Mouse (Mus musculus) forebrain, embryonic 15.5 days (tissue): ENCODE data around the gene Nacad. TPM values are rescaled to one million over a fixed set of nuclear protein-coding genes. Genes with fewer than 3 reads are reported as not detected.
A peak's percentile ranks its signal among the peaks of the same experiment; 100 is the strongest.

Source experiments
- ATAC-seq: fragments of 200-750 bp; cut with Nextera tagmentation; replicated peaks from 2 replicates; pipeline ENCODE4 v1.8.0; 2017; ENCODE audit warnings: mild to moderate bottlenecking, moderate TSS enrichment, moderate library complexity
- H3K27ac ChIP-seq: fragments of 300-500 bp; sonication (generic); replicated peaks from 2 replicates; pipeline ENCODE4 v1.5.1; 2015; ENCODE audit warnings: mild to moderate bottlenecking, inconsistent platforms
- H3K27me3 ChIP-seq: fragments of 300-500 bp; sonication (generic); 2 replicates; pipeline ENCODE4 v1.6.1; 2015; ENCODE audit warnings: inconsistent platforms
- H3K36me3 ChIP-seq: fragments of 300-500 bp; sonication (generic); 2 replicates; pipeline ENCODE4 v1.6.1; 2015; ENCODE audit warnings: mild to moderate bottlenecking, inconsistent platforms
- H3K4me1 ChIP-seq: fragments of 300-500 bp; sonication (generic); 2 replicates; pipeline ENCODE4 v1.6.1; 2015; ENCODE audit warnings: inconsistent platforms
- H3K4me2 ChIP-seq: fragments of 300-500 bp; sonication (generic); replicated peaks from 2 replicates; pipeline ENCODE4 v1.6.1; 2015; ENCODE audit warnings: mild to moderate bottlenecking, inconsistent platforms
- H3K4me3 ChIP-seq: fragments of 300-500 bp; sonication (generic); 2 replicates; pipeline ENCODE4 v1.5.1; 2015; ENCODE audit warnings: mild to moderate bottlenecking, inconsistent platforms
- H3K9ac ChIP-seq: fragments of 300-500 bp; sonication (generic); replicated peaks from 2 replicates; pipeline ENCODE4 v1.6.1; 2015; ENCODE audit warnings: mild to moderate bottlenecking, inconsistent platforms
- H3K9me3 ChIP-seq: fragments of 300-500 bp; sonication (generic); 2 replicates; pipeline ENCODE4 v1.6.1; 2016; ENCODE audit warnings: inconsistent platforms
- WGBS: fragments of 180-500 bp; shearing (Covaris S2); methylation state at CpG from one replicate; pipeline ENCODE4 v1.1.7; 2015; ENCODE audit warnings: mixed read lengths; 5-methylcytosine and 5-hydroxymethylcytosine counted together
- polyA plus RNA-seq: library from polyadenylated mRNA; unstranded; fragments of >200 nt; fragmentation: Nextera tagmentation; extraction: Ambion mirVana; gene quantifications from 2 replicates; pipeline ENCODE4 v1.2.1, GENCODE M21; 2015

The Nacad gene
- polyA plus RNA-seq, 1 experiment from 2014 or later: 67.4 TPM

- H3K27me3 ChIP-seq: no peaks in the 10 kb centered on the region
- peak overlapping the region; percentile 5; the same call in 1 of the 2 replicates for H3K9ac ChIP-seq
- 0 out of 2 replicates have a peak overlapping the region, but pooled peaks have one; percentile 4 for H3K4me2 ChIP-seq
- peaks cover 6% of the 10 kb centered on the region; the same call in 1 of the 2 replicates for H3K36me3 ChIP-seq
- no peaks in the 10 kb centered on the region for H3K9me3 ChIP-seq
- peaks cover 13% of the 10 kb centered on the region for H3K4me1 ChIP-seq
- 46% methylated on average over 11 of the region's 11 CpGs for WGBS
- H3K4me3 ChIP-seq: no peak overlapping the region
- ATAC-seq: peak; percentile 61; the same call in 1 of the 2 replicates
- peak overlapping the region; percentile 72 for H3K27ac ChIP-seq
Observed at GRCm38 (mm10) chr11:6568584-6569409, 37.1 kb downstream of the Nacad start.

GRCm38 (mm10) chr11:6567951-6568350, 37.9 kb downstream of the Nacad start:
- Histone ChIP-seq H3K4me3 (no peak overlapping the region), H3K4me1 (peaks cover 13% of the 10 kb centered on the region), H3K27me3 (no peaks in the 10 kb centered on the region), H3K9ac (no peak overlapping the region), H3K36me3 (peaks cover 3% of the 10 kb centered on the region; the same call in 1 of the 2 replicates), H3K4me2 (no peak overlapping the region), H3K9me3 (no peaks in the 10 kb centered on the region), H3K27ac (peak overlapping the region; percentile 72; the same call in 1 of the 2 replicates)
- 84% methylated on average over 8 of the region's 8 CpGs for WGBS
- peak; percentile 14; the same call in 1 of the 2 replicates for ATAC-seq

GRCm38 (mm10) chr11:6566496-6566895, 39.4 kb downstream of the Nacad start:
- peaks cover 1% of the 10 kb centered on the region; the same call in 1 of the 2 replicates for H3K36me3 ChIP-seq
- H3K27ac ChIP-seq: no peak overlapping the region
- H3K4me1 ChIP-seq: peaks cover 13% of the 10 kb centered on the region
- no peak overlapping the region for H3K4me3 ChIP-seq
- no peak for ATAC-seq
- no peak overlapping the region for H3K9ac ChIP-seq
- H3K9me3 ChIP-seq: no peaks in the 10 kb centered on the region
- 89% methylated on average over 4 of the region's 4 CpGs for WGBS
- no peak overlapping the region for H3K4me2 ChIP-seq
- no peaks in the 10 kb centered on the region for H3K27me3 ChIP-seq

- Histone ChIP-seq H3K9me3 (no peaks in the 10 kb centered on the region), H3K4me3 (no peak overlapping the region), H3K27ac (no peak overlapping the region), H3K4me1 (no peaks in the 10 kb centered on the region; the same call in 1 of the 2 replicates), H3K4me2 (no peak overlapping the region), H3K27me3 (no peaks in the 10 kb centered on the region), H3K9ac (no peak overlapping the region), H3K36me3 (no peaks in the 10 kb centered on the region)
- ATAC-seq: no peak
- 95% methylated on average over 4 of the region's 4 CpGs for WGBS
Observed at GRCm38 (mm10) chr11:6563201-6563600, 42.7 kb downstream of the Nacad start.

GRCm38 (mm10) chr11:6562359-6562758, 43.5 kb downstream of the Nacad start:
- H3K9ac ChIP-seq: no peak overlapping the region

GRCm38 (mm10) chr11:6561474-6561873, 44.4 kb downstream of the Nacad start:
- no peaks in the 10 kb centered on the region for H3K4me1 ChIP-seq
- H3K4me2 ChIP-seq: no peak overlapping the region
- 93% methylated on average over 4 of the region's 4 CpGs for whole genome bisulfite sequencing
- no peak for ATAC-seq
- H3K27me3 ChIP-seq: no peaks in the 10 kb centered on the region
- H3K9ac ChIP-seq: no peak overlapping the region
- no peak overlapping the region for H3K27ac ChIP-seq
- H3K36me3 ChIP-seq: no peaks in the 10 kb centered on the region
- no peaks in the 10 kb centered on the region for H3K9me3 ChIP-seq
- H3K4me3 ChIP-seq: no peak overlapping the region

More at GRCm38 (mm10) chr11:6562359-6562758, 43.5 kb downstream of the Nacad start:
- no peak overlapping the region for H3K4me2 ChIP-seq
- no peaks in the 10 kb centered on the region for H3K4me1 ChIP-seq
- no peaks in the 10 kb centered on the region for H3K9me3 ChIP-seq
- H3K4me3 ChIP-seq: no peak overlapping the region
- H3K27me3 ChIP-seq: no peaks in the 10 kb centered on the region
- no peak overlapping the region for H3K27ac ChIP-seq
- 89% methylated on average over 6 of the region's 6 CpGs for WGBS
- no peak for ATAC-seq
- no peaks in the 10 kb centered on the region for H3K36me3 ChIP-seq

GRCm38 (mm10) chr11:6560655-6561360, 45.0 kb downstream of the Nacad start:
- H3K4me1 ChIP-seq: no peaks in the 10 kb centered on the region
- H3K27ac ChIP-seq: no peak overlapping the region
- no peak overlapping the region for H3K4me2 ChIP-seq
- no peak overlapping the region for H3K4me3 ChIP-seq
- WGBS: 92% methylated on average over 13 of the region's 13 CpGs
- H3K9me3 ChIP-seq: no peaks in the 10 kb centered on the region
- H3K27me3 ChIP-seq: no peaks in the 10 kb centered on the region
- ATAC-seq: no peak
- H3K9ac ChIP-seq: no peak overlapping the region
- H3K36me3 ChIP-seq: no peaks in the 10 kb centered on the region

GRCm38 (mm10) chr11:6559996-6560395, 45.9 kb downstream of the Nacad start:
- Histone ChIP-seq H3K4me3 (no peak overlapping the region), H3K27me3 (no peaks in the 10 kb centered on the region), H3K4me2 (no peak overlapping the region), H3K9ac (no peak overlapping the region), H3K36me3 (no peaks in the 10 kb centered on the region), H3K4me1 (0 out of 2 replicates have a peak, but pooled peaks cover 1% of the 10 kb centered on the region), H3K9me3 (no peaks in the 10 kb centered on the region), H3K27ac (no peak overlapping the region)
- ATAC-seq: no peak
- 91% methylated on average over 2 of the region's 2 CpGs for WGBS

GRCm38 (mm10) chr11:6558234-6558633, 47.6 kb downstream of the Nacad start:
- ATAC-seq: no peak
- Histone ChIP-seq H3K36me3 (no peaks in the 10 kb centered on the region), H3K27me3 (no peaks in the 10 kb centered on the region), H3K27ac (no peak overlapping the region), H3K4me1 (0 out of 2 replicates have a peak, but pooled peaks cover 4% of the 10 kb centered on the region), H3K9ac (no peak overlapping the region), H3K4me2 (no peak overlapping the region), H3K9me3 (no peaks in the 10 kb centered on the region), H3K4me3 (no peak overlapping the region)
- 92% methylated on average over 3 of the region's 3 CpGs for WGBS

GRCm38 (mm10) chr11:6550201-6550600, 55.7 kb downstream of the Nacad start:
- H3K27ac ChIP-seq: no peak overlapping the region
- ATAC-seq: no peak
- 87% methylated on average over 3 of the region's 3 CpGs for WGBS

GRCm38 (mm10) chr11:6549770-6550169, 56.1 kb downstream of the Nacad start:
- Histone ChIP-seq H3K36me3 (no peaks in the 10 kb centered on the region), H3K9ac (no peak overlapping the region), H3K4me2 (no peak overlapping the region), H3K27ac (no peak overlapping the region), H3K4me1 (peaks cover 24% of the 10 kb centered on the region), H3K9me3 (no peaks in the 10 kb centered on the region), H3K27me3 (no peaks in the 10 kb centered on the region), H3K4me3 (no peak overlapping the region)
- 92% methylated on average over 2 of the region's 2 CpGs for WGBS
- ATAC-seq: no peak

More at GRCm38 (mm10) chr11:6550201-6550600, 55.7 kb downstream of the Nacad start:
- Histone ChIP-seq H3K4me1 (peaks cover 27% of the 10 kb centered on the region), H3K9me3 (no peaks in the 10 kb centered on the region), H3K27me3 (no peaks in the 10 kb centered on the region), H3K4me3 (no peak overlapping the region), H3K4me2 (no peak overlapping the region), H3K9ac (no peak overlapping the region), H3K36me3 (no peaks in the 10 kb centered on the region)
